Mouse (Mus musculus) bone marrow macrophage, adult 2 months (primary cell): Measurements from ENCODE around the gene Krtap10-4.

ENCODE experiments used
- CTCF ChIP-seq: IDR thresholded peaks from 2 replicates; pipeline ENCODE4 v1.5.1; 2012; ENCODE audit warnings: low read depth, mild to moderate bottlenecking, low read length, moderate library complexity
- POLR2A ChIP-seq: IDR thresholded peaks from 2 replicates; pipeline ENCODE4 v1.6.1; 2012; ENCODE audit warnings: mild to moderate bottlenecking, low read depth, low read length, borderline replicate concordance

DNA sequence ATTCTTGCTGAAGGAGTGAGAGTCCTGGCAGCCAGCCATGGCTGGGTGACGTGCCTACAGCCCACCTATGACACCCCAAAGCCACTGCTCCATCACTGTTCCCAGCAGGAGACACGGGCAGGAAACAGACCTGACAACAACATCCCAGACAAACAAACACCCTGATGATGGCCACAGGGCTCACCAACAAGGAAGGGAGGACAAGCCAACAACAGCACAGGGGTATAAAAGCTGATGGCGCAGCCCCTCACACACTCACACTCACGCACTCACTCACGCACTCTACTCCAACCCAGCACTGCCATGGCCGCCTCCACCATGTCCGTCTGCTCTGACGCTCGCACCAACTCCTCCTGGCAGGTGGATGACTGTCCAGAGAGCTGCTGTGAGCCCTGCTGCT lies 25.7 kb upstream of the Krtap10-4 start, which contains the start of gene Gm10318:
- no peak for TF ChIP-seq CTCF
- TF ChIP-seq POLR2A = no peak
